Mouse (Mus musculus) liver, embryonic 16.5 days (tissue): ENCODE measurements around the gene Lcn9. TPM values are rescaled to one million over a fixed set of nuclear protein-coding genes. Genes with fewer than 3 reads are reported as not detected.
"Not testable (repeated sequence)": the region's sequence is repeated elsewhere in the genome, so short reads cannot be mapped to it uniquely, and the experiment has no call there.

Source experiments
- ATAC-seq: fragments of 200-750 bp; cut with Nextera tagmentation; 2 replicates; pipeline ENCODE4 v1.8.0; 2017; ENCODE audit warnings: low read depth, mild to moderate bottlenecking, moderate number of reproducible peaks, moderate library complexity
- H3K27ac ChIP-seq: fragments of 300-500 bp; sonication (generic); 2 replicates; pipeline ENCODE4 v1.5.1; 2014; ENCODE audit warnings: mild to moderate bottlenecking, low read length
- H3K27me3 ChIP-seq: fragments of 300-500 bp; sonication (generic); 2 replicates; pipeline ENCODE4 v1.6.1; 2014; ENCODE audit warnings: low read depth, low read length, mixed read lengths; ENCODE audit not compliant: control insufficient read depth, insufficient read depth
- H3K36me3 ChIP-seq: fragments of 300-500 bp; sonication (generic); 2 replicates; pipeline ENCODE4 v1.6.1; 2014; ENCODE audit warnings: mild to moderate bottlenecking; ENCODE audit not compliant: control insufficient read depth, insufficient read depth
- H3K4me1 ChIP-seq: fragments of 300-500 bp; sonication (generic); 2 replicates; pipeline ENCODE4 v1.6.1; 2014; ENCODE audit warnings: low read depth, low read length, mixed read lengths; ENCODE audit not compliant: control insufficient read depth
- H3K4me2 ChIP-seq: fragments of 300-500 bp; sonication (generic); 2 replicates; pipeline ENCODE4 v1.6.1; 2014; ENCODE audit warnings: low read depth, low read length, mixed read lengths
- H3K4me3 ChIP-seq: fragments of 300-500 bp; sonication (generic); 2 replicates; pipeline ENCODE4 v1.5.1; 2014; ENCODE audit warnings: low read depth, mild to moderate bottlenecking, low read length
- H3K9ac ChIP-seq: fragments of 300-500 bp; sonication (generic); 2 replicates; pipeline ENCODE4 v1.6.1; 2014; ENCODE audit warnings: low read depth, low read length
- H3K9me3 ChIP-seq: fragments of 300-500 bp; sonication (generic); replicated peaks from 2 replicates; pipeline ENCODE4 v1.6.1; 2016; ENCODE audit warnings: low read length; ENCODE audit not compliant: control insufficient read depth
- WGBS: fragments of 180-500 bp; shearing (Covaris S2); extraction: QIAGEN DNeasy Blood & Tissue Kit; methylation state at CpG from one replicate; pipeline ENCODE4 v1.1.7; 2014; ENCODE audit not compliant: insufficient replicate concordance; 5-methylcytosine and 5-hydroxymethylcytosine counted together
- polyA plus RNA-seq: library from polyadenylated mRNA; unstranded; fragments of >200 nt; fragmentation: Nextera tagmentation; extraction: Ambion mirVana; gene quantifications from 2 replicates; pipeline ENCODE4 v1.2.1, GENCODE M21; 2015

Lcn9 gene
- polyA plus RNA-seq, 1 experiment from 2014 or later: not detected

- peak; percentile 59; the same call in 1 of the 2 replicates for ATAC-seq
- no peaks in the 10 kb centered on the region for H3K9me3 ChIP-seq
- no peak overlapping the region for H3K27ac ChIP-seq
Measured at GRCm38 (mm10) chr2:25789092-25789491, 33.9 kb upstream of the Lcn9 start.

GRCm38 (mm10) chr2:25797635-25798034, 25.3 kb upstream of the Lcn9 start:
- Histone ChIP-seq H3K9me3 (no peaks in the 10 kb centered on the region), H3K9ac (no peak overlapping the region), H3K4me2 (no peak overlapping the region), H3K27me3 (no peaks in the 10 kb centered on the region), H3K27ac (no peak overlapping the region), H3K4me1 (no peaks in the 10 kb centered on the region), H3K4me3 (no peak overlapping the region), H3K36me3 (no peaks in the 10 kb centered on the region)
- ATAC-seq: no peak
- WGBS: 26% methylated on average over 2 of the region's 2 CpGs

More at GRCm38 (mm10) chr2:25789092-25789491, 33.9 kb upstream of the Lcn9 start:
- H3K9ac ChIP-seq: no peak overlapping the region
- H3K4me3 ChIP-seq: no peak overlapping the region
- H3K36me3 ChIP-seq: no peaks in the 10 kb centered on the region
- no peak overlapping the region for H3K4me2 ChIP-seq
- no peaks in the 10 kb centered on the region for H3K27me3 ChIP-seq
- WGBS: 35% methylated on average over 3 of the region's 3 CpGs
- no peaks in the 10 kb centered on the region for H3K4me1 ChIP-seq

GRCm38 (mm10) chr2:25798065-25798464, 24.9 kb upstream of the Lcn9 start:
- WGBS: 35% methylated on average over 5 of the region's 5 CpGs
- Histone ChIP-seq H3K36me3 (no peaks in the 10 kb centered on the region), H3K4me3 (no peak overlapping the region), H3K27ac (no peak overlapping the region), H3K27me3 (no peaks in the 10 kb centered on the region), H3K9me3 (no peaks in the 10 kb centered on the region), H3K4me2 (no peak overlapping the region), H3K4me1 (no peaks in the 10 kb centered on the region), H3K9ac (no peak overlapping the region)
- ATAC-seq: no peak

GRCm38 (mm10) chr2:25811711-25812110, 11.2 kb upstream of the Lcn9 start:
- no peaks in the 10 kb centered on the region for H3K27me3 ChIP-seq
- WGBS: 50% methylated on average over 2 of the region's 2 CpGs
- H3K9me3 ChIP-seq: no peaks in the 10 kb centered on the region
- no peak for ATAC-seq
- no peak overlapping the region for H3K27ac ChIP-seq
- H3K36me3 ChIP-seq: no peaks in the 10 kb centered on the region
- H3K4me1 ChIP-seq: no peaks in the 10 kb centered on the region
- no peak overlapping the region for H3K4me3 ChIP-seq
- H3K9ac ChIP-seq: no peak overlapping the region
- no peak overlapping the region for H3K4me2 ChIP-seq

GRCm38 (mm10) chr2:25813364-25813763, 9.6 kb upstream of the Lcn9 start:
- WGBS: 52% methylated on average over 5 of the region's 5 CpGs
- no peaks in the 10 kb centered on the region for H3K4me1 ChIP-seq
- no peak overlapping the region for H3K27ac ChIP-seq
- H3K4me3 ChIP-seq: no peak overlapping the region
- H3K9ac ChIP-seq: no peak overlapping the region
- no peaks in the 10 kb centered on the region for H3K9me3 ChIP-seq
- no peak for ATAC-seq
- H3K27me3 ChIP-seq: no peaks in the 10 kb centered on the region
- no peaks in the 10 kb centered on the region for H3K36me3 ChIP-seq
- no peak overlapping the region for H3K4me2 ChIP-seq

- H3K4me3 ChIP-seq, H3K4me2 ChIP-seq, ATAC-seq, H3K9ac ChIP-seq, H3K27ac ChIP-seq, H3K36me3 ChIP-seq, H3K4me1 ChIP-seq, H3K9me3 ChIP-seq, H3K27me3 ChIP-seq: not testable (repeated sequence)
- 49% methylated on average over 1 of the region's 1 CpGs for WGBS
Measured at GRCm38 (mm10) chr2:25815748-25816147, 7.2 kb upstream of the Lcn9 start, which contains the start of gene Glt6d1. Gene Glt6d1, minus strand, starts transcription at chr2:25815848.

- WGBS: 64% methylated on average over 3 of the region's 3 CpGs
- Histone ChIP-seq H3K4me2 (no peak overlapping the region), H3K27me3 (no peaks in the 10 kb centered on the region), H3K4me1 (no peaks in the 10 kb centered on the region), H3K9me3 (no peaks in the 10 kb centered on the region), H3K9ac (no peak overlapping the region), H3K36me3 (no peaks in the 10 kb centered on the region), H3K27ac (no peak overlapping the region), H3K4me3 (no peak overlapping the region)
- no peak for ATAC-seq
Measured at GRCm38 (mm10) chr2:25824751-25825150, 1.8 kb downstream of the Lcn9 start.

- Histone ChIP-seq H3K9ac (no peak overlapping the region), H3K4me2 (no peak overlapping the region), H3K4me1 (no peaks in the 10 kb centered on the region), H3K27me3 (no peaks in the 10 kb centered on the region), H3K27ac (no peak overlapping the region), H3K9me3 (no peaks in the 10 kb centered on the region), H3K36me3 (no peaks in the 10 kb centered on the region), H3K4me3 (no peak overlapping the region)
- ATAC-seq: no peak
- WGBS: 34% methylated on average over 8 of the region's 8 CpGs
Measured at GRCm38 (mm10) chr2:25828344-25828947, 5.5 kb downstream of the Lcn9 start.

- 72% methylated on average over 3 of the region's 3 CpGs for WGBS
- no peaks in the 10 kb centered on the region for H3K9me3 ChIP-seq
Measured at GRCm38 (mm10) chr2:25830786-25831185, 7.8 kb downstream of the Lcn9 start.

More at GRCm38 (mm10) chr2:25830786-25831185, 7.8 kb downstream of the Lcn9 start:
- Histone ChIP-seq H3K4me1 (no peaks in the 10 kb centered on the region), H3K9ac (no peak overlapping the region), H3K27ac (no peak overlapping the region), H3K36me3 (no peaks in the 10 kb centered on the region), H3K4me3 (no peak overlapping the region), H3K4me2 (no peak overlapping the region), H3K27me3 (no peaks in the 10 kb centered on the region)
- ATAC-seq: no peak
